Mouse (Mus musculus) CH12.LX (cell line): ENCODE measurements around the gene Gm20388.

Experiments used
- CHD1 ChIP-seq: IDR thresholded peaks from 2 replicates; pipeline ENCODE4 v1.6.1; 2012; ENCODE audit warnings: low read depth, low read length, improper control_type of control experiment, inconsistent platforms
- CTCF ChIP-seq, 2 experiments: IDR thresholded peaks in 1 of 2; conservative IDR thresholded peaks in 1 of 2; 2 replicates each; pipeline ENCODE4 v1.5.1; 2011 to 2012; ENCODE audit warnings: low read depth in 2 of 2, low read length in 2 of 2, improper control_type of control experiment in 1 of 2, inconsistent platforms in 1 of 2, mild to moderate bottlenecking in 1 of 2, moderate library complexity in 1 of 2
- EP300 ChIP-seq: IDR thresholded peaks from 2 replicates; pipeline ENCODE4 v1.6.1; 2011; ENCODE audit warnings: low read length, improper control_type of control experiment
- POLR2A ChIP-seq: IDR thresholded peaks from 2 replicates; pipeline ENCODE4 v1.6.1; 2011; ENCODE audit warnings: low read depth, mild to moderate bottlenecking, improper control_type of control experiment, low read length
- RCOR1 ChIP-seq: conservative IDR thresholded peaks from 2 replicates; pipeline ENCODE4 v1.6.1; 2012; ENCODE audit warnings: low read depth, mild to moderate bottlenecking, inconsistent platforms, low read length, improper control_type of control experiment
- UBTF ChIP-seq: IDR thresholded peaks from 2 replicates; pipeline ENCODE4 v1.6.1; 2012; ENCODE audit warnings: low read depth, mild to moderate bottlenecking, inconsistent platforms, low read length, improper control_type of control experiment, moderate library complexity
- ZMIZ1 ChIP-seq: IDR thresholded peaks from 2 replicates; pipeline ENCODE4 v1.6.1; 2012; ENCODE audit warnings: low read depth, mild to moderate bottlenecking, inconsistent platforms, low read length, improper control_type of control experiment

DNA sequence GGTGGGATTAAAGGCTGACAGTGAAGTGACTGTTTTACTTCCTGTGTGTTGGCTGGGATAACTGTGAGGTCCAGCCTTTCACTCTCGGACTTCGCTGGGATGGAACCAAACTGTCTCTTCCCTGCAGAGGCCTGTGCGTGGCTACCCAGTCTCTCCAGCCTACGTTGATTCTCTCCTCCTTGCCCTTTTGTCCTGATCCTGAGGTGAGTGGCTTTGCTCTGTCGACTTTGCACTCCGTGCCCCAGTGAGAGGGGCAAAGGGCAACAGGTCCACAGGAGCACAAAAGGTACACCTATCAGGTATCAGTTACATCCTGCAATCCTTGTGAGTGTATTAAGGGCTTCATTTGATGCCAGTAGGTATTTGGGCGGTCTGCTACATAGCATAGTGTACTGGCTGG lies 3512.8 kb downstream of the Gm20388 start, which contains the start of gene Def8:
- no peak for TF ChIP-seq CHD1
- TF ChIP-seq ZMIZ1, result no peak
- TF ChIP-seq POLR2A, result no peak
- TF ChIP-seq CTCF (conservative IDR thresholded peaks at IDR 0.05 in 1 of 2, IDR thresholded peaks at IDR 0.05 in 1 of 2; ENCODE audit: low read depth in 2 of 2, low read length in 2 of 2), result no peak
- no peak for TF ChIP-seq EP300
- no peak for TF ChIP-seq RCOR1
- TF ChIP-seq UBTF, result no peak
